Mouse (Mus musculus) kidney, adult 2 months (tissue): ENCODE results near the gene Zfp955a. TPM values are rescaled to one million over a fixed set of nuclear protein-coding genes. Genes with fewer than 3 reads are reported as not detected.

Source experiments
- polyA plus RNA-seq: library from polyadenylated mRNA; depleted of rRNA; stranded (reverse); fragments of >200 nt; gene quantifications from 2 replicates; pipeline ENCODE4 v1.2.3, GENCODE M21; 2012; rRNA removed

Zfp955a gene
- polyA plus RNA-seq, 1 experiment, result 1.6 TPM

Other genes starting within 250 kb of the Zfp955a start
- 0.83 and 1.2 TPM in 2 replicates for gene Zfp763, start 221.7 kb downstream of the Zfp955a start, polyA plus RNA-seq
- gene 4921501E09Rik, start 187.1 kb downstream of the Zfp955a start, polyA plus RNA-seq, result not detected in 2 replicates
- 2.2 and 2.8 TPM in 2 replicates for gene Zfp563, start 165.8 kb downstream of the Zfp955a start, polyA plus RNA-seq
- gene Morc2b, start 115.5 kb downstream of the Zfp955a start, polyA plus RNA-seq, result 0.01 TPM in 1 of 2 replicates, not detected in the other
- gene Olfr55, start 86.7 kb downstream of the Zfp955a start, polyA plus RNA-seq, result not detected in 2 replicates
- not detected in 2 replicates for gene Olfr239, start 63.8 kb downstream of the Zfp955a start, polyA plus RNA-seq
- gene Olfr1564, start 33.5 kb downstream of the Zfp955a start, polyA plus RNA-seq, result 0.08 TPM in 1 of 2 replicates, not detected in the other
- gene Olfr63, start 9.5 kb upstream of the Zfp955a start, polyA plus RNA-seq, result not detected in 2 replicates
- gene Zfp955b, start 34.4 kb upstream of the Zfp955a start, polyA plus RNA-seq, result 1.6 and 2.3 TPM in 2 replicates
- 0.76 and 1.1 TPM in 2 replicates for gene Zfp81, start 103.7 kb upstream of the Zfp955a start, polyA plus RNA-seq
- 1.8 and 2.1 TPM in 2 replicates for gene Zfp101, start 139.5 kb upstream of the Zfp955a start, polyA plus RNA-seq
- gene Actl9, start 177.8 kb upstream of the Zfp955a start, polyA plus RNA-seq, result 0.33 and 0.53 TPM in 2 replicates